Mouse (Mus musculus): ENCODE data around the gene Zfp169. TPM values are rescaled to one million over a fixed set of nuclear protein-coding genes. Genes with fewer than 3 reads are reported as not detected.
A peak's percentile ranks its signal among the peaks of the same experiment; 100 is the strongest.
"Not testable (repeated sequence)": the region's sequence is repeated elsewhere in the genome, so short reads cannot be mapped to it uniquely, and the experiment has no call there.

Zfp169 gene
- polyA plus RNA-seq, 1 experiment from 2014 or later, result 3.6 TPM

DNA sequence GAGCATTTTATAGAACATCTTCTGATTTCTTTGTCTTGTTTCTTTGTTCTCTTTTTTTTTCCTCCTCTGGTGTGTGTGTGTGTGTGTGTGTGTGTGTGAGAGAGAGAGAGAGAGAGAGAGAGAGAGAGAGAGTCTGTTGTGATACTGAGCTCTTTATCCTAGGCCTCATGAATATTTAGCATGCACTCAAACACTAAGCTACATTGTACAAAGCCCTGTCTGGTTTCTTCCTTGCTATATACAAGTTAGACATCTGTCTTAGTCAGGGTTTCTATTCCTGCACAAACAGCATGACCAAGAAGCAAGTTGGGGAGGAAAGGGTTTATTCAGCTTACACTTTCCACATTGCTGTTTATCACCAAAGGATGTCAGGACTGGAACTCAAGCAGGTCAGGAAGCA lies 5.9 kb upstream of the Zfp169 start:
- DNase-seq (ENCODE audit: low spot score), result not testable (repeated sequence)

DNA sequence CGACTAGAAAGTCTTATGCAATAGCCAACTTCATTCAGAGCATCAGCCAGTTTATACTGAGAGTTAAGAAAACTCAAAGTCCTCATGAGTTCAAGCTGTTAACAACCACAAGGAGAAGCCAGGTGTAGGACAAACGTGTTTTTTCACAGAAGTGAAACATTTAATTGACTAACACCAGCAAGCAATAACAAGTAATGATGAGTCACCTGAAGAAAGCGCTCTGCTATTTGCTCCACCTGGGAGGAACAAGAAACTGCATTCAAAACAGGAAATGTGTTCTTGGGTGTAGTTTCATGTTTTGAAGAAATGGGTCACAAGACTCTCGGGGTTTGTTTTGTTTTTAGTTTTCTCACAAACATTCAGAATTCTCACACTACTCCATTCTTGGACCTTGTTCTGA lies 2.6 kb upstream of the Zfp169 start:
- DNase-seq (ENCODE audit: low spot score), result peak; percentile 52

DNA sequence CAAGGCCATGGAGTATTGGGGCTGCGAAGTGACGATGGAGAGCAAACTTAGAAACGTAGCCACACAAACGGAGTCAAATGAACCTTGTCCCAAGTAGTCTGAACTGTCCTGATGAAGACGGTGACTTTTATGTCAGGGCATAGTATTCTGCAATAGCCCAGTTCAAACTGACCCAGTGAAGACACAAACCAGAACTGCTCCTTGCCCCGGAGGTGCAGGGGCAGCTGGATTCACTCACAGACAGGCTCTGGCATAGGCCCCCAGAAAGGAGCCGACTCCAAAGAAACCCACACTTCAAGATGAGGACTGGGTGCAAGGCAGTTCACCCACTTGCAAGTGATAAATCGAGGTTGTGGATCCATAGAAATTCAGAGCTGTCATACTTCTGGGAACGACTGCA lies 4.6 kb downstream of the Zfp169 start:
- no peak for DNase-seq (ENCODE audit: low spot score)

- no peak for DNase-seq (ENCODE audit: low spot score)
Observed at GRCm38 (mm10) chr13:48502422-48502821, 10.8 kb downstream of the Zfp169 start.

DNA sequence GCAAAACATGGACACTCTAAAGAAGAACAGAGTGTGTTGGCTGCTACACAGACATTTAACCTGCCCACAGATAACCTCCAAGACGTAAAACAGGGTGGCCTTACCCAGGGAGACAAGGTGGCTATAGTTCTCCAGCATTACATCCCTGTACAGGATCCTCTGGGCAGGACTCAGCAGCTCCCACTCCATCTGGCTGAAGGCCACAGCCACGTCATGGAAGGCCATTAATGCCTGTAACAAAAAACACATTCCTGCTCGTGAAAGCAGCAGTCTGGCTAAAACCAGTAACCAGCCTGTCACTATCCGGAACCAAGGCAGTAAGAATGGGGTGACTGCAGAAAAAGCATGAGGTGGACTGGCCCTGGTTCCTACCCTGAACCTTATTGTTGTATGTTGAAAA lies 14.6 kb downstream of the Zfp169 start:
- DNase-seq (ENCODE audit: low spot score), result no peak

DNA sequence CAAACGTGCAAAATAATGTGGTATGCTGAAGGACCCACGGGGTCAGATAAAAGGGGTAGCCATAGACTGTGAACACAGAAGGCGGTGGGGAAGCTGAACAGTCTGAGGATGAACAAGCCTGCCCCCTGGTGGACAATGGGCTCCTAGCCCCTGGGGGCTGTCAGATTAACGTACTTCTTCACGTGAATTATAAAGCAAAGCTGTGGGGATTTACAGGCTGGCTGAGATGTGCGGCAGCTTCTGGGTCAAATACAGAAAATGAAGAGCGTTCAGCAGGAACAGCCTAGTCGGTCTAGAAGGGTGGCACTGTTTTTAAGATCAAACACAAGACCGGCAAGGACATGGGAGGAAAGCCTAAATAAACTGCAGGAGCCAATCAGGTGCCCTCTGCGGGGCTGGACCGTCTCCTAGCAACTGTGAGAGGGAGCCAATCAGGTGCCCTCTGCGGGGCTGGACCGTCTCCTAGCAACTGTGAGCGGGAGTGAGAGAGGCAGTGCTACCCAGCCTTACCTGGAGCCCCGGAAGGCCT lies 15.5 kb downstream of the Zfp169 start:
- peak; percentile 25 for DNase-seq (ENCODE audit: low spot score)

- no peak for DNase-seq (ENCODE audit: low spot score)
Observed at GRCm38 (mm10) chr13:48493183-48493582, 20.1 kb downstream of the Zfp169 start.

DNA sequence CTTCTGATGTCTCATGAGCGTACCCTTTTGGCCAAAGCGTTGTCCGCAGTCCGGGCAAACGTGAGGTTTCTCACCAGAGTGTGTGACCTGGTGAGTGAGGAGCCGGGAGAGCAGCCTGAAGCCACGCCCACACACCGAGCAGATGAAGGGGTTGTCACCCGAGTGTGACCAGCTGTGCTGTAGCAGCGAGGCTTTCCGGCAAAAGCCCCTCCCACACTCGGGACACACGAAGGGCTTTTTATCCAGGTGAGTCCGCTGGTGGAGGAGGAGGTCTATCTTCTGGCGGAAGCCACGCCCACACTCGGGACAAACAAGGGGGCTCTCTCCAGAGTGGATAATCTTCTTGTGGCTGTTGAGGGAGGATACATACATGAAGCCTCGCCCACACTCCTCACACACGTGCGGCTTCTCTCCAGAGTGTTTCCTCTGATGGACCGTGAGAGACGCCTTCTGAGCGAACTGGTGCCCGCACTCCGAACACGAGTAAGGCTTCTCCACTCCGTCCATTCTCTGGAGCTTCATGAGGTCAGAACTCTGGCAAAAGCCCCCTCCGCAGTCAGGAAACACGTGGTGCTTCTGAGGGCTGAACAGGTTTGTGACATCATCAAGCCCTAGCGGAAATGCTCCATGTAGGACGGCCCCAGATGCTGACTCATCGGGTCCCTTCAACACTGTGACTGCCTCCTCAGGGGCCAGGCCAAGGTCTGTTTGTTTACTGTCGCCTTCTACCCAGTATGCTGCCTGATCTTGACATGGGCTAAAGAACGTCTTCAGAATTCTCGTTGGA lies 22.7 kb downstream of the Zfp169 start:
- DNase-seq (ENCODE audit: low spot score), result no peak

DNA sequence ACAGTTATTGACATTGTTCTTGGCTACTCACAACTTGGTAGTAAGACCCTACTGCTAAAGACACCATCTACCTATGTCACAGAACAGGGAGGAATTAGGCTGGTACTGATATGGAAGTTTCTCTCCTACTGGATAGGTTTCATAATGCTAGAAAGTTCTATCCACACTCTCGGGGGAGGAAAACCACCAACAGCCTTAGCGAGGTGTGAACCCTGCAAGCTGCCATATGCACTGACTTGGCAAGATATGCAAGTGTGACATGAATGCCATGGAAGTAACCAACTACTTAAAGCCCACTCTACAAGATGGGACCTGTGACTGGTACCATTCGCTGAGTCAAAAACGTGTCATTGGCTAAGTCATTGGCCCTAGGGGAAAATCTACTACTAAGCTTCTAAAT lies 29.6 kb downstream of the Zfp169 start:
- no peak for DNase-seq (ENCODE audit: low spot score)

- DNase-seq (ENCODE audit: low spot score), result no peak
Observed at GRCm38 (mm10) chr13:48468656-48469180, 44.5 kb downstream of the Zfp169 start.

DNA sequence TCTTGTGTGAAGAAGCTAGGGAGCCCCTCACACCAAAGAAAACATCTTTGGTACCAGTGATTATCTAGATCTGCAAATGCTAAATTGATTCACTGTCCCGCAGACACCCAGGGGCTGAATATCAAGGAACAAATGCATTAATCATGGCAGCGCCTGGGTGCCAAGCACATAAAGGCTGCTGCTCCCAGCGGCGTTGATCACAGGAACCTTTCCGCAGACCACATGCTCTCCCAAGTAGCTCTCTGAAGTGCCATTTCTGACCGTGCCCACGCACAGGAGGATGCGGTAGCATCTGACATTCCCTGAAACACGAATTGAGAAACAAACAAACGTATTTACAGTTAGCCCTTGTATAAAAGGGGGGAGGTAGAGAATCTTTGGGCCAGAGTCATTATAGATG lies 47.1 kb downstream of the Zfp169 start:
- no peak for DNase-seq (ENCODE audit: low spot score)

- peak; percentile 59 for DNase-seq (ENCODE audit: low spot score)
Observed at GRCm38 (mm10) chr13:48464170-48464569, 49.1 kb downstream of the Zfp169 start.

- no peak for DNase-seq (ENCODE audit: low spot score)
Observed at GRCm38 (mm10) chr13:48459280-48459679, 54.0 kb downstream of the Zfp169 start.

DNA sequence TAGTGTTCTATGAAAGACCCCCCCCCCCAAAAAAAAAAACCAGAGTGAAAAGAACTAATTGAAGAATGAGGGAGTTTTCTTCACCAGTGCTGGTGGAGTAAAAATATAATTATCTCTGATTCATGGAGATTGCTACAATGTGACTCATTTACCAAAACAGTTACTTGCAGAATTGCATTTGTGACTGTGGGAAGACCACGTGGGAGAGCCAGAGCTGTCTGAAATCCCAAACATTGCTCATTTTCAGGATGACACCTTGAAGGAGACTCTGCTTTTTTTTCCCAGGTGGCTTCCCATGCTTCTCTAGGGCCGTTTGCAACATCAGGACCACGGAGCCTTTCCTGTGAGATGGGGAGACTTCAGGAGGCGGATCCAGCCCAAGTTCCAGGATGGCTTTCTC lies 65.1 kb downstream of the Zfp169 start:
- no peak for DNase-seq (ENCODE audit: low spot score)

DNA sequence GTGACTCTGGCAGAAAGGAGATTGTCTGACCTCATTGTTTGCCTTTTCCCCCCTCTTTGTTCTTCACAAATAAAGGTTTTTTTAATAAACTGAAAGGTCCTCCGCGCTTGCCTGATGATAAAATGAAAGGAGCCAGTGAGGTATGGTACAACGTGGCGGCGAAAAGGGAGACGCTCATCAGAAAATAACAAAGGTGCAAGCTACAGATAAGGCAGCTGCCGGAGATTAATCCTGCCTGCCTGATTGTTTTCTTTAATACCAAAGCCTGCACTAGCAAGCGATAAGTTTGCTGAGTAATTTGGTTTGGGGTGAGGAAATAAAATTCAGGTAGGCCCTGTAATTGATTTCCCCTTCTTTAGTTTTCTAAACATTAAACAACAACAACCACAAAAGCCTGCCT lies 69.3 kb downstream of the Zfp169 start:
- DNase-seq (ENCODE audit: low spot score), result no peak

DNA sequence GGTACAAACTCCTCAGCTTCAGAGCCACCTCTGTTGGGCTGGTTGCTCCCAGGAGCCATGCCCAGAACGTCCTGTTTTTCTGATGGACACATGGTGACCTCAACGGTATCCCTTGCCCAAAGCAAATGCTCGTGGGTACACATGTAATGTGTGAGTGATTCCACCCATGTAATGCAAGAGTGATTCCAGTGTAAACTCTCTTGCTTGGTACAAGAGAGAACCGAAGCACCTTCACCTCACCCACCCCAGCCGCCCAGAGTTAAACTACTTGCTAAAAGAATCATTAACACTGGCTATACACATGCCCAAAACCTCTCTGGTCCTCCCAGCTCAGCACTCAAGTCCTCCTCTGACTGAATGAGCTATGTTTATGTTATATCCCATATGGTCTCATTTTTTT lies 74.9 kb downstream of the Zfp169 start:
- DNase-seq (ENCODE audit: low spot score), result no peak

MicroRNAs within 50 kb of the gene (microRNA counts, 519-probe panel; counts per million panel counts)
- 9,167 counts per million, percentile 99 among the panel's probes with 10 or more counts for microRNA mmu-let-7a
- 7,984 counts per million, percentile 97 among the panel's probes with 10 or more counts for microRNA mmu-let-7d
- 7,219 counts per million, percentile 95 among the panel's probes with 10 or more counts for microRNA mmu-let-7f

Small RNA genes within 50 kb of the gene (microRNA-seq; reads per million reads assigned to microRNA genes)
- gene Gm24111 (ENCODE audit: borderline number of aligned reads) (not detected), gene Mirlet7a-1 (ENCODE audit: borderline number of aligned reads) (402 reads per million, percentile 61 among the genes with 10 or more reads in this experiment), gene Mirlet7d (ENCODE audit: borderline number of aligned reads) (8,800 reads per million, percentile 91 among the genes with 10 or more reads in this experiment), gene Mirlet7f-1 (ENCODE audit: borderline number of aligned reads) (not detected)

Other genes starting within 250 kb of the Zfp169 start
- gene A830005F24Rik, start 119 bp upstream of the Zfp169 start, polyA plus RNA-seq (2015; fragmentation: Nextera tagmentation; extraction: Ambion mirVana), result 1.4 and 1.7 TPM in 2 replicates
- 1.4 and 1.9 TPM in 2 replicates for gene Ptpdc1, start 112.2 kb upstream of the Zfp169 start, polyA plus RNA-seq (2015; fragmentation: Nextera tagmentation; extraction: Ambion mirVana)
- 0.30 and 0.38 TPM in 2 replicates for gene Barx1, start 149.5 kb upstream of the Zfp169 start, polyA plus RNA-seq (2015; fragmentation: Nextera tagmentation; extraction: Ambion mirVana)